Mouse (Mus musculus) CH12.LX (cell line): ENCODE data around the gene Rp9. TPM values are rescaled to one million over a fixed set of nuclear protein-coding genes. Genes with fewer than 3 reads are reported as not detected.
A peak's percentile ranks its signal among the peaks of the same experiment; 100 is the strongest.

ENCODE experiments used
- DNase-seq: peaks from one replicate; pipeline ENCODE4 v3.0.0-alpha.2; 2013; ENCODE audit errors: extremely low read depth
- H3K27ac ChIP-seq: 2 replicates; pipeline ENCODE4 v1.5.1; 2012; ENCODE audit warnings: low read depth, mild to moderate bottlenecking, control low read depth, moderate library complexity; ENCODE audit not compliant: insufficient read depth
- H3K27me3 ChIP-seq: replicated peaks from 2 replicates; pipeline ENCODE3; 2012; ENCODE audit warnings: inconsistent platforms
- H3K36me3 ChIP-seq, 2 experiments: replicated peaks in 1 of 2; 2 replicates each; pipeline versions ENCODE3 to v1.6.1; 2012; ENCODE audit warnings: inconsistent platforms in 1 of 2, low read length in 1 of 2, mild to moderate bottlenecking in 1 of 2, mixed read lengths in 1 of 2, moderate library complexity in 1 of 2; ENCODE audit not compliant: control insufficient read depth in 1 of 2, insufficient read depth in 1 of 2
- H3K4me1 ChIP-seq, 2 experiments: 2 replicates each; pipeline ENCODE4 v1.6.1; 2012; ENCODE audit warnings: inconsistent platforms in 1 of 2, moderate library complexity in 1 of 2; ENCODE audit not compliant: insufficient read depth in 2 of 2, control insufficient read depth in 1 of 2
- H3K4me2 ChIP-seq: 2 replicates; pipeline ENCODE4 v1.6.1; 2012; ENCODE audit warnings: low read depth, mild to moderate bottlenecking, control low read depth; ENCODE audit not compliant: poor library complexity, insufficient read depth, severe bottlenecking
- H3K4me3 ChIP-seq, 3 experiments: fragments of 150-350 bp in 1 of 3; sonication (generic) in 1 of 3; replicated peaks in 1 of 3; 2 replicates each; pipeline versions ENCODE3 to v1.5.1; 2011 to 2012; ENCODE audit warnings: low read depth in 2 of 3, low read length in 2 of 3, mild to moderate bottlenecking in 2 of 3, moderate library complexity in 2 of 3, control low read depth in 1 of 3, improper control_type of control experiment in 1 of 3, inconsistent platforms in 1 of 3, mixed read lengths in 1 of 3; ENCODE audit not compliant: poor library complexity in 1 of 3
- H3K79me2 ChIP-seq: replicated peaks from 2 replicates; pipeline ENCODE4 v1.6.1; 2012; ENCODE audit warnings: mild to moderate bottlenecking, moderate library complexity; ENCODE audit not compliant: control insufficient read depth, poor library complexity, insufficient read depth, severe bottlenecking; ENCODE audit errors: extremely low read depth
- H3K9ac ChIP-seq: 2 replicates; pipeline ENCODE4 v1.6.1; 2012; ENCODE audit warnings: low read depth, mild to moderate bottlenecking, control low read depth, moderate library complexity; ENCODE audit not compliant: insufficient read depth
- H3K9me3 ChIP-seq: replicated peaks from 2 replicates; pipeline ENCODE3; 2012; ENCODE audit warnings: low read length, inconsistent platforms, mixed read lengths
- BHLHE40 ChIP-seq: IDR thresholded peaks from 2 replicates; pipeline ENCODE4 v1.6.1; 2011; ENCODE audit warnings: mild to moderate bottlenecking, low read depth, low read length, improper control_type of control experiment
- CHD2 ChIP-seq: IDR thresholded peaks from 2 replicates; pipeline ENCODE4 v1.6.1; 2011; ENCODE audit warnings: low read length, improper control_type of control experiment
- CTCF ChIP-seq, 2 experiments: IDR thresholded peaks in 1 of 2; conservative IDR thresholded peaks in 1 of 2; 2 replicates each; pipeline ENCODE4 v1.5.1; 2011 to 2012; ENCODE audit warnings: low read depth in 2 of 2, low read length in 2 of 2, improper control_type of control experiment in 1 of 2, inconsistent platforms in 1 of 2, mild to moderate bottlenecking in 1 of 2, moderate library complexity in 1 of 2
- ELF1 ChIP-seq: IDR thresholded peaks from 2 replicates; pipeline ENCODE4 v1.6.1; 2014; ENCODE audit warnings: low read depth, mild to moderate bottlenecking, inconsistent platforms, low read length, improper control_type of control experiment
- EP300 ChIP-seq: IDR thresholded peaks from 2 replicates; pipeline ENCODE4 v1.6.1; 2011; ENCODE audit warnings: low read length, improper control_type of control experiment
- ETS1 ChIP-seq: conservative IDR thresholded peaks from 2 replicates; pipeline ENCODE4 v1.6.1; 2012; ENCODE audit warnings: low read depth, mild to moderate bottlenecking, inconsistent platforms, low read length, improper control_type of control experiment, moderate library complexity
- GABPA ChIP-seq: IDR thresholded peaks from 2 replicates; pipeline ENCODE4 v1.6.1; 2012; ENCODE audit warnings: low read depth, low read length, improper control_type of control experiment, inconsistent platforms; ENCODE audit not compliant: insufficient replicate concordance
- IRF4 ChIP-seq: IDR thresholded peaks from 2 replicates; pipeline ENCODE4 v1.6.1; 2014; ENCODE audit warnings: low read depth, mild to moderate bottlenecking, inconsistent platforms, low read length, improper control_type of control experiment
- JUN ChIP-seq: IDR thresholded peaks from 2 replicates; pipeline ENCODE4 v1.6.1; 2011; ENCODE audit warnings: low read depth, mild to moderate bottlenecking, low read length, improper control_type of control experiment, moderate library complexity; ENCODE audit not compliant: insufficient read depth
- MAZ ChIP-seq: IDR thresholded peaks from 2 replicates; pipeline ENCODE4 v1.6.1; 2012; ENCODE audit warnings: low read depth, mild to moderate bottlenecking, inconsistent platforms, low read length, improper control_type of control experiment, moderate library complexity
- NELFE ChIP-seq: IDR thresholded peaks from 2 replicates; pipeline ENCODE4 v1.6.1; 2011; ENCODE audit warnings: low read depth, low read length, improper control_type of control experiment
- NRF1 ChIP-seq: IDR thresholded peaks from 2 replicates; pipeline ENCODE4 v1.6.1; 2014; ENCODE audit warnings: low read depth, mild to moderate bottlenecking, inconsistent platforms, low read length, improper control_type of control experiment, moderate library complexity
- PAX5 ChIP-seq: IDR thresholded peaks from 2 replicates; pipeline ENCODE4 v1.6.1; 2012; ENCODE audit warnings: low read length, inconsistent platforms, mixed read lengths
- POLR2AphosphoS2 ChIP-seq: IDR thresholded peaks from 2 replicates; pipeline ENCODE4 v1.6.1; 2011; ENCODE audit warnings: low read depth, low read length, improper control_type of control experiment
- RAD21 ChIP-seq: IDR thresholded peaks from 2 replicates; pipeline ENCODE4 v1.6.1; 2011; ENCODE audit warnings: low read depth, mild to moderate bottlenecking, low read length, improper control_type of control experiment, moderate library complexity
- RCOR1 ChIP-seq: conservative IDR thresholded peaks from 2 replicates; pipeline ENCODE4 v1.6.1; 2012; ENCODE audit warnings: low read depth, mild to moderate bottlenecking, inconsistent platforms, low read length, improper control_type of control experiment
- SMC3 ChIP-seq: IDR thresholded peaks from 2 replicates; pipeline ENCODE4 v1.6.1; 2011; ENCODE audit warnings: low read depth, low read length, improper control_type of control experiment
- TBP ChIP-seq: conservative IDR thresholded peaks from 2 replicates; pipeline ENCODE4 v1.6.1; 2011; ENCODE audit warnings: low read depth, low read length, improper control_type of control experiment
- UBTF ChIP-seq: IDR thresholded peaks from 2 replicates; pipeline ENCODE4 v1.6.1; 2012; ENCODE audit warnings: low read depth, mild to moderate bottlenecking, inconsistent platforms, low read length, improper control_type of control experiment, moderate library complexity
- USF2 ChIP-seq: conservative IDR thresholded peaks from 2 replicates; pipeline ENCODE4 v1.6.1; 2011; ENCODE audit warnings: low read depth, low read length, improper control_type of control experiment
- ZC3H11A ChIP-seq: IDR thresholded peaks from 2 replicates; pipeline ENCODE4 v1.6.1; 2012; ENCODE audit warnings: low read depth, mild to moderate bottlenecking, inconsistent platforms, low read length, improper control_type of control experiment
- ZMIZ1 ChIP-seq: IDR thresholded peaks from 2 replicates; pipeline ENCODE4 v1.6.1; 2012; ENCODE audit warnings: low read depth, mild to moderate bottlenecking, inconsistent platforms, low read length, improper control_type of control experiment
- ZNF384 ChIP-seq: IDR thresholded peaks from 2 replicates; pipeline ENCODE4 v1.6.1; 2012; ENCODE audit warnings: low read depth, low read length, improper control_type of control experiment, inconsistent platforms
- dilution Hi-C: fragments of 300-500 bp; cut with MboI; formaldehyde crosslinking; loops from 2 replicates; pipeline ENCODE4 v1.14.3; 2020; ENCODE audit warnings: low sequenced_read_pairs; ENCODE audit not compliant: extremely low pct_unique_long_range_greater_than_20kb, extremely low pct_ligation_motif_present
- in situ Hi-C: fragments of 300-500 bp; cut with MboI; formaldehyde crosslinking; loops from 3 replicates; pipeline ENCODE4 v1.14.3; 2019; ENCODE audit warnings: low sequenced_read_pairs, low pct_ligation_motif_present, low pct_unique_long_range_greater_than_20kb, mixed read lengths
- polyA plus RNA-seq: library from polyadenylated mRNA; unstranded; fragments of >175 nt; gene quantifications from 2 replicates; pipeline ENCODE4 v1.2.1, GENCODE M21; 2012; ENCODE audit warnings: low read depth; ENCODE audit not compliant: insufficient read length
- total RNA-seq, 2 experiments: library from RNA; depleted of rRNA; stranded (reverse); fragments of 300-350 nt in 1 of 2; fragments of >200 nt in 1 of 2; gene quantifications; 2 replicates each; pipeline ENCODE4 v1.2.3; 2012 to 2014

Rp9 gene
- total and polyA plus RNA-seq, 3 experiments = 64.2 to 86.9 (median 85.0) TPM

DNA sequence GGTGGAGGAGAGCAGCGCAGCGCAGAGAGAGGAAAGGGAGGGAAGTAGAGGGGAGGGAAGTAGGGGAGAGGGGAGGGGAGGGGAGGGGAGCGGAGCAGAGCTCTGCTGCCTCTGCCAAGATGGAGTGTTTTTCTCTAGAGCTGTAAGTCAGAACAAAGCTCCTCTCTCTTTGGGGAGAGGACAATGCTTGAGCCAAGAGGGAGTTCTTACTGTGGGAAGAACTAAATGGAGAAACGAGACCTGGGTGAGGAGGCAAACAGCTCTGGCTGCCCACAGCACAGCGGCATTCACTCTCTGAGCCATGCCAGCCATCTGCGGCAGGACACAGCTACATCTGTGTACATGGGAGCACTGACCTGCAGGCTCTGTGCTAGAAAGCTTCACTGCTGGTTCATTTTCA is 101.5 kb downstream of the Rp9 start:
- Histone ChIP-seq H3K9ac (no peak overlapping the region), H3K4me2 (no peak overlapping the region), H3K4me3 (no peak overlapping the region), H3K27ac (no peak overlapping the region), H3K4me1 (0 out of 4 replicates have a peak, but pooled peaks cover 0 to 3% of the 10 kb centered on the region in 2 experiments), H3K27me3 (no peaks in the 10 kb centered on the region), H3K9me3 (no peaks in the 10 kb centered on the region), H3K79me2 (no peaks in the 10 kb centered on the region), H3K36me3 (peaks cover 59 to 88% of the 10 kb centered on the region in 2 experiments)
- DNase-seq = no peak
- in situ Hi-C loops (no loop called here), dilution Hi-C loops (no loop called here)
- TF ChIP-seq TBP = no peak
- no peak for TF ChIP-seq USF2
- no peak for TF ChIP-seq GABPA
- TF ChIP-seq ZC3H11A = no peak
- TF ChIP-seq BHLHE40 = no peak

DNA sequence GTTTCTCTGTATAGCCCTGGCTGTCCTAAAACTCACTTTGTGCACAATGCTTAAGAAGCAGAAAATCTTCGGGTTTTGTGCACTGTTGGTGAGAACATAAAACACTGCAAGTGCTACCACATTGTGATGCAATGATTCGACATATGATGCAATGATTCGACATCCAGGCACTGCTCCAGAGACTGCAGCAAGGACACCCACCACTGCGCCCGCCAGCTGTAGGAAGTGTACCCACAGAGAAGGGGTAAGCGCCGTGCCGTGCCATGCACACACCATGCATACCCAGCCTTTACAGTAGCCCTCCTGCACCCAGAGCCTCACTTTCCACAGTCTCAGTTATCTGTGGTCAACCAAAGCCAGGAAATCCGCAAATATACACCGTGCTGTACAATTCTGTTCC is 102.9 kb downstream of the Rp9 start:
- in situ Hi-C loops = no loop called here
- H3K27ac ChIP-seq = peak overlapping the region; percentile 45

DNA sequence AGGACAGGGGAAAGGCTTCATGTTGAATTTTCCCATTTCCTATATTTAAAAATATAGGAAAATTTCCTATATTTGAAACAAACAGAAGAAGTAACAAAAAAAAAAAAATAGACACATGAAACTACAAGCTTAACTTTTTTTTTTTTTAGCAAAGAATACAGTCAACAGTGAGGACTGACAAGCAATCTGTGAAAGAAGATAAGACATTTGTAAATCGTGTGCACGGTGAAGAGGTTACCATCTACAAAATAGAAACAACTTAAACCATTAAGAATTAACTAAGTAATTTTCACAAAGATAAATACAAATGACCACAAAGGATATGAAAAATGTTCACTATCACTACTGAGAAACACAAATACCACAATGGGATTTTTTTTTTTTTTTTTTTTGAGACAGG is 103.3 kb downstream of the Rp9 start:
- in situ Hi-C loops = no loop called here

More for the DNA sequence above, 102.9 kb downstream of the Rp9 start:
- no peak for TF ChIP-seq POLR2AphosphoS2
- TF ChIP-seq CHD2 = no peak
- no peak for TF ChIP-seq RCOR1
- TF ChIP-seq EP300 = no peak
- TF ChIP-seq MAZ = no peak
- no peak for TF ChIP-seq TBP
- no peak for TF ChIP-seq GABPA
- no peak for TF ChIP-seq NELFE
- no peak for TF ChIP-seq CTCF (conservative IDR thresholded peaks at IDR 0.05 in 1 of 2, IDR thresholded peaks at IDR 0.05 in 1 of 2; ENCODE audit: low read depth in 2 of 2, low read length in 2 of 2)
- TF ChIP-seq ZC3H11A = no peak
- TF ChIP-seq SMC3 = no peak
- TF ChIP-seq RAD21 = no peak
- no peak for TF ChIP-seq UBTF
- TF ChIP-seq ETS1 = no peak
- no peak for TF ChIP-seq IRF4
- no peak for TF ChIP-seq BHLHE40
- no peak for TF ChIP-seq USF2
- no peak for TF ChIP-seq NRF1
- no peak for TF ChIP-seq PAX5
- TF ChIP-seq ZMIZ1 = no peak
- Histone ChIP-seq H3K4me3 (no peak overlapping the region), H3K9me3 (no peaks in the 10 kb centered on the region), H3K4me2 (no peak overlapping the region), H3K79me2 (no peaks in the 10 kb centered on the region), H3K36me3 (peaks cover 57 to 87% of the 10 kb centered on the region in 2 experiments), H3K4me1 (0 out of 4 replicates have a peak, but pooled peaks cover 0 to 3% of the 10 kb centered on the region in 2 experiments), H3K9ac (no peak overlapping the region), H3K27me3 (no peaks in the 10 kb centered on the region)
- dilution Hi-C loops = no loop called here
- DNase-seq = no peak

More for the DNA sequence above, 103.3 kb downstream of the Rp9 start:
- Histone ChIP-seq H3K4me1 (0 out of 4 replicates have a peak, but pooled peaks cover 0 to 3% of the 10 kb centered on the region in 2 experiments), H3K79me2 (no peaks in the 10 kb centered on the region), H3K36me3 (peaks cover 56 to 87% of the 10 kb centered on the region in 2 experiments), H3K9me3 (no peaks in the 10 kb centered on the region), H3K4me2 (no peak overlapping the region), H3K27me3 (no peaks in the 10 kb centered on the region), H3K9ac (no peak overlapping the region), H3K4me3 (no peak overlapping the region), H3K27ac (no peak overlapping the region)
- dilution Hi-C loops = no loop called here
- no peak for TF ChIP-seq MAZ
- TF ChIP-seq ZNF384 = no peak
- TF ChIP-seq ELF1 = no peak
- TF ChIP-seq UBTF = no peak
- no peak for TF ChIP-seq JUN
- TF ChIP-seq ZC3H11A = no peak
- no peak for DNase-seq
